In genomic region chr4:129440340-129441063, GRCm38 (mm10) we compare ENCODE assay signal across 9 mouse cellular contexts. TPM values are rescaled to one million over a fixed set of nuclear protein-coding genes. Genes with fewer than 3 reads are reported as not detected.
DNase-seq lines count a peak whose midpoint lies in the region; ATAC-seq and TF ChIP-seq lines count a peak whose summit lies in the region.
"Had no signal": no experiment of that assay in that cellular context is flagged by ENCODE, and none has a peak within 500 bp of the region (broad histone marks: within the 10 kb centered on the region; RNA-seq: fewer than 3 reads in every experiment).

TSS of gene Zbtb8b (minus strand) at chr4:129440853.

- ATAC-seq in megakaryocyte, adult 5-6 weeks (ENCODE audit: poor library complexity, severe bottlenecking): no peak
- ATAC-seq in forebrain, embryonic 11.5 days (replicated peaks; ENCODE audit: low FRiP score): peak; percentile 76; the same call in 1 of the 2 replicates
- ATAC-seq in intestine, postnatal 0 days: peak; percentile 47

- peak within 1 kb of the TSS; percentile 45 for H3K9ac ChIP-seq in forebrain, embryonic 11.5 days (ENCODE audit: low read length)
- H3K9ac ChIP-seq in intestine, postnatal 0 days (ENCODE audit: low read depth, low read length): no peak within 1 kb of the TSS

- WGBS in forebrain, embryonic 11.5 days: 1% methylated on average over 33 of the region's 33 CpGs
- 2% methylated on average over 33 of the region's 33 CpGs for WGBS in intestine, postnatal 0 days

- no peak for TF ChIP-seq CTCF in intestine, postnatal 0 days (IDR thresholded peaks at IDR 0.05; ENCODE audit: low read depth)

- H3K27ac ChIP-seq in forebrain, embryonic 11.5 days (ENCODE audit: low read depth, low read length): no peak within 1 kb of the TSS
- H3K27ac ChIP-seq in intestine, postnatal 0 days (ENCODE audit: low read depth, low read length): no peak within 1 kb of the TSS

- peaks cover 15% of the 10 kb centered on the region for H3K4me1 ChIP-seq in megakaryocyte, embryonic 14.5 days
- no peaks in the 10 kb centered on the region; the same call in 1 of the 2 replicates for H3K4me1 ChIP-seq in forebrain, embryonic 11.5 days (replicated peaks; ENCODE audit: control insufficient read depth, insufficient read depth, low read length)
- no peaks in the 10 kb centered on the region; the same call in 1 of the 2 replicates for H3K4me1 ChIP-seq in intestine, postnatal 0 days (replicated peaks; ENCODE audit: control insufficient read depth, insufficient read depth, low read length)

- H3K36me3 ChIP-seq in megakaryocyte, embryonic 14.5 days (replicated peaks; ENCODE audit: low read length): no peaks in the 10 kb centered on the region
- no peaks in the 10 kb centered on the region for H3K36me3 ChIP-seq in forebrain, embryonic 11.5 days (ENCODE audit: control insufficient read depth, insufficient read depth, low read length)
- H3K36me3 ChIP-seq in intestine, postnatal 0 days (ENCODE audit: control insufficient read depth, insufficient read depth): no peaks in the 10 kb centered on the region

- peak within 1 kb of the TSS; percentile 64 for H3K4me2 ChIP-seq in forebrain, embryonic 11.5 days (ENCODE audit: low read depth, low read length, severe bottlenecking)
- peak within 1 kb of the TSS; percentile 72 for H3K4me2 ChIP-seq in intestine, postnatal 0 days (replicated peaks; ENCODE audit: low read depth)

- intact Hi-C loops in left cerebral cortex, postnatal 10 days (cut with DNase I): no loop called here

- no peaks in the 10 kb centered on the region for H3K9me3 ChIP-seq in megakaryocyte, embryonic 14.5 days
- no peaks in the 10 kb centered on the region for H3K9me3 ChIP-seq in forebrain, embryonic 11.5 days (ENCODE audit: control insufficient read depth, low read length)
- H3K9me3 ChIP-seq in intestine, postnatal 0 days (ENCODE audit: control insufficient read depth): no peaks in the 10 kb centered on the region

- H3K27me3 ChIP-seq in megakaryocyte, embryonic 14.5 days (replicated peaks): peaks cover 60% of the 10 kb centered on the region
- H3K27me3 ChIP-seq in forebrain, embryonic 11.5 days (ENCODE audit: control insufficient read depth, insufficient read depth, low read length): peaks cover 16% of the 10 kb centered on the region; the same call in 1 of the 2 replicates
- H3K27me3 ChIP-seq in intestine, postnatal 0 days (replicated peaks; ENCODE audit: control insufficient read depth, insufficient read depth, low read length): peaks cover 19% of the 10 kb centered on the region

- peak within 1 kb of the TSS; percentile 62 for H3K4me3 ChIP-seq in megakaryocyte, embryonic 14.5 days (replicated peaks)
- peak within 1 kb of the TSS; percentile 39 for H3K4me3 ChIP-seq in forebrain, embryonic 11.5 days (ENCODE audit: low read depth, low read length)
- peak within 1 kb of the TSS; percentile 38 for H3K4me3 ChIP-seq in intestine, postnatal 0 days (ENCODE audit: low read depth, low read length)

- DNase-seq in forebrain, embryonic 11.5 days (ENCODE audit: low spot score): peak; percentile 76
- peak; percentile 74 to 79 for DNase-seq in left cerebral cortex, postnatal 10 days (ENCODE audit: extremely low spot score in 1 of 2, low spot score in 2 of 2)
- peak; percentile 64 to 76 for DNase-seq in lung, postnatal 4 days
- peak; percentile 82 to 87 for DNase-seq in right cerebral cortex, postnatal 36 days (ENCODE audit: low spot score in 2 of 2)
- DNase-seq in adipocyte (ENCODE audit: low spot score): no peak

RNA-seq across cellular contexts. Expression of gene Zbtb8b, which starts in this region (rescaled TPM):
- polyA plus RNA-seq in megakaryocyte, embryonic 14.5 days (2012; ENCODE audit: insufficient read depth, low replicate concordance): not detected in 2 replicates
- not detected in 2 replicates for total RNA-seq in megakaryocyte, adult 5-6 weeks (2015)
- not detected in 2 replicates for total RNA-seq in megakaryocyte, adult 5-6 weeks (2017)
- polyA plus RNA-seq in forebrain, embryonic 11.5 days (2014; fragmentation: Nextera tagmentation; extraction: Ambion mirVana): 1.6 and 1.8 TPM in 2 replicates
- polyA plus RNA-seq in intestine, postnatal 0 days (2015; fragmentation: Nextera tagmentation; extraction: Ambion mirVana): 0.14 and 0.29 TPM in 2 replicates
- total RNA-seq in left cerebral cortex, postnatal 10 days (2021): 1 to 10 TPM; 4.6 to 4.7 TPM
- total RNA-seq: neutrophil, adult 5-6 weeks had no signal

Comparison
In these comparisons a context has a peak if more than half of its experiments do, and no peak if none do; other contexts are left out.
1. RNA of gene Zbtb8b (total RNA-seq): 4.6 to 4.7 TPM in left cerebral cortex, postnatal 10 days; not detected in megakaryocyte, adult 5-6 weeks; every median in the first group is over 4 times any median in the second.
2. Peak in ATAC-seq, H3K4me3 ChIP-seq and H3K4me2 ChIP-seq in intestine, postnatal 0 days; RNA of the gene not detected or under 1 TPM.
3. Peak in every context shown above with its lines, with median percentiles within 50 percentile points of each other: H3K4me3 ChIP-seq.